ENCODE assay signal across 20 mouse cellular contexts in genomic region chr4:53521028-53521427, GRCm38 (mm10).
"Had no signal": no experiment of that assay in that cellular context is flagged by ENCODE, and none has a peak within 500 bp of the region (broad histone marks: within the 10 kb centered on the region; RNA-seq: fewer than 3 reads in every experiment).

No protein-coding gene starts in this region.

- H3K4me3 ChIP-seq: lung, embryonic 15.5 days; megakaryocyte, embryonic 14.5 days; midbrain, embryonic 13.5 days; midbrain, embryonic 15.5 days; neural tube, embryonic 13.5 days; neural tube, embryonic 15.5 days had no signal

- H3K9ac ChIP-seq: lung, embryonic 15.5 days; midbrain, embryonic 13.5 days; midbrain, embryonic 15.5 days; neural tube, embryonic 13.5 days; neural tube, embryonic 15.5 days had no signal

- H3K9me3 ChIP-seq: lung, embryonic 15.5 days; megakaryocyte, embryonic 14.5 days; midbrain, embryonic 13.5 days; midbrain, embryonic 15.5 days; neural tube, embryonic 13.5 days; neural tube, embryonic 15.5 days had no signal

- DNase-seq: lung, adult 2 months; lung, postnatal 14 days; lung, postnatal 36 days; retina, postnatal 1 day; right cerebral cortex, adult 18-20 months; right cerebral cortex, postnatal 25 days; right cerebral cortex, postnatal 4 days; spleen, adult 18-20 months; thymus, adult 18-20 months; thymus, postnatal 14 days; thymus, postnatal 36 days had no signal

- H3K27me3 ChIP-seq: lung, embryonic 15.5 days; megakaryocyte, embryonic 14.5 days; midbrain, embryonic 13.5 days; midbrain, embryonic 15.5 days; neural tube, embryonic 13.5 days; neural tube, embryonic 15.5 days had no signal

- H3K4me1 ChIP-seq: lung, embryonic 15.5 days had no signal

- H3K36me3 ChIP-seq: lung, embryonic 15.5 days; midbrain, embryonic 13.5 days; midbrain, embryonic 15.5 days; neural tube, embryonic 13.5 days; neural tube, embryonic 15.5 days had no signal

- H3K4me2 ChIP-seq: lung, embryonic 15.5 days; midbrain, embryonic 11.5 days; midbrain, embryonic 13.5 days; midbrain, embryonic 15.5 days; neural tube, embryonic 13.5 days; neural tube, embryonic 15.5 days had no signal

- ATAC-seq: lung, postnatal 0 days; midbrain, embryonic 13.5 days; midbrain, embryonic 15.5 days had no signal

- H3K27ac ChIP-seq: lung, embryonic 15.5 days; macrophage; midbrain, embryonic 13.5 days; midbrain, embryonic 15.5 days; neural tube, embryonic 13.5 days; neural tube, embryonic 15.5 days had no signal
